16 mouse cellular contexts compared by ENCODE assay signal in genomic region chr10:19309681-19310395, GRCm38 (mm10). TPM values are rescaled to one million over a fixed set of nuclear protein-coding genes. Genes with fewer than 3 reads are reported as not detected.
A peak's percentile ranks its signal among the peaks of the same experiment; 100 is the strongest.
DNase-seq lines count a peak whose midpoint lies in the region; ATAC-seq and TF ChIP-seq lines count a peak whose summit lies in the region.
"Had no signal": no experiment of that assay in that cellular context is flagged by ENCODE, and none has a peak within 500 bp of the region (broad histone marks: within the 10 kb centered on the region; RNA-seq: fewer than 3 reads in every experiment).

No protein-coding gene starts in this region.

- DNase-seq in embryo, embryonic 11 days = peak; percentile 68
- peak; percentile 74 for DNase-seq in hindbrain, postnatal 0 days (ENCODE audit: low spot score)
- no peak for DNase-seq in adrenal gland, postnatal 25 days
- DNase-seq in lung, adult 18-20 months = no peak
- DNase-seq: right cerebral cortex, postnatal 14 days had no signal

- H3K9ac ChIP-seq in forebrain, embryonic 12.5 days = no peak overlapping the region
- no peak overlapping the region for H3K9ac ChIP-seq in hindbrain, postnatal 0 days (replicated peaks; ENCODE audit: low read length)
- 0 out of 2 replicates have a peak overlapping the region, but pooled peaks have one; percentile 26 for H3K9ac ChIP-seq in neural tube, embryonic 13.5 days
- no peak overlapping the region for H3K9ac ChIP-seq in kidney, embryonic 14.5 days (ENCODE audit: low read depth, low read length)
- H3K9ac ChIP-seq: embryonic facial prominence, embryonic 13.5 days; heart, embryonic 13.5 days; stomach, embryonic 15.5 days had no signal

- WGBS in forebrain, embryonic 12.5 days = 5% methylated on average over 5 of the region's 5 CpGs
- 14% methylated on average over 5 of the region's 5 CpGs for WGBS in hindbrain, postnatal 0 days
- 12% methylated on average over 5 of the region's 5 CpGs for WGBS in neural tube, embryonic 13.5 days
- WGBS in kidney, embryonic 14.5 days = 38% methylated on average over 5 of the region's 5 CpGs

- H3K27ac ChIP-seq in forebrain, embryonic 12.5 days = peak overlapping the region; percentile 83
- no peak overlapping the region for H3K27ac ChIP-seq in hindbrain, postnatal 0 days
- peak overlapping the region; percentile 49 for H3K27ac ChIP-seq in neural tube, embryonic 13.5 days (replicated peaks)
- H3K27ac ChIP-seq in kidney, embryonic 14.5 days (ENCODE audit: low read depth, low read length) = no peak overlapping the region
- H3K27ac ChIP-seq: embryonic facial prominence, embryonic 13.5 days; heart, embryonic 13.5 days; stomach, embryonic 15.5 days had no signal

- H3K4me2 ChIP-seq in forebrain, embryonic 12.5 days = peak overlapping the region; percentile 40
- H3K4me2 ChIP-seq in hindbrain, postnatal 0 days (ENCODE audit: low read depth, low read length) = 0 out of 2 replicates have a peak overlapping the region, but pooled peaks have one; percentile 18
- peak overlapping the region; percentile 25 for H3K4me2 ChIP-seq in neural tube, embryonic 13.5 days
- no peak overlapping the region for H3K4me2 ChIP-seq in kidney, embryonic 14.5 days (replicated peaks; ENCODE audit: low read depth, low read length)
- H3K4me2 ChIP-seq: embryonic facial prominence, embryonic 13.5 days; heart, embryonic 13.5 days; stomach, embryonic 15.5 days had no signal

- H3K9me3 ChIP-seq in forebrain, embryonic 12.5 days = no peaks in the 10 kb centered on the region
- H3K9me3 ChIP-seq in hindbrain, postnatal 0 days (ENCODE audit: low read length) = no peaks in the 10 kb centered on the region
- no peaks in the 10 kb centered on the region for H3K9me3 ChIP-seq in neural tube, embryonic 13.5 days
- no peaks in the 10 kb centered on the region for H3K9me3 ChIP-seq in kidney, embryonic 14.5 days (ENCODE audit: control insufficient read depth, low read length)
- H3K9me3 ChIP-seq: embryonic facial prominence, embryonic 13.5 days; heart, embryonic 13.5 days; stomach, embryonic 15.5 days had no signal

- peak; percentile 44 for TF ChIP-seq CTCF in hindbrain, postnatal 0 days (IDR thresholded peaks at IDR 0.05; ENCODE audit: low read depth)

- peaks cover 21% of the 10 kb centered on the region for H3K4me1 ChIP-seq in forebrain, embryonic 12.5 days
- H3K4me1 ChIP-seq in hindbrain, postnatal 0 days (ENCODE audit: insufficient read depth, low read length) = no peaks in the 10 kb centered on the region
- H3K4me1 ChIP-seq in neural tube, embryonic 13.5 days (replicated peaks) = peaks cover 11% of the 10 kb centered on the region
- no peaks in the 10 kb centered on the region for H3K4me1 ChIP-seq in kidney, embryonic 14.5 days (ENCODE audit: control insufficient read depth, insufficient read depth, low read length)
- H3K4me1 ChIP-seq: embryonic facial prominence, embryonic 13.5 days; heart, embryonic 13.5 days; stomach, embryonic 15.5 days had no signal

- H3K27me3 ChIP-seq in forebrain, embryonic 12.5 days = peaks cover 14% of the 10 kb centered on the region; the same call in 1 of the 2 replicates
- no peaks in the 10 kb centered on the region for H3K27me3 ChIP-seq in hindbrain, postnatal 0 days (ENCODE audit: insufficient read depth, low read length)
- H3K27me3 ChIP-seq in neural tube, embryonic 13.5 days = peaks cover 89% of the 10 kb centered on the region
- no peaks in the 10 kb centered on the region for H3K27me3 ChIP-seq in kidney, embryonic 14.5 days (ENCODE audit: control insufficient read depth, insufficient read depth, low read length)
- H3K27me3 ChIP-seq: embryonic facial prominence, embryonic 13.5 days; heart, embryonic 13.5 days; stomach, embryonic 15.5 days had no signal

- H3K36me3 ChIP-seq in forebrain, embryonic 12.5 days (replicated peaks) = no peaks in the 10 kb centered on the region
- H3K36me3 ChIP-seq in hindbrain, postnatal 0 days (ENCODE audit: insufficient read depth, low read length) = no peaks in the 10 kb centered on the region
- no peaks in the 10 kb centered on the region for H3K36me3 ChIP-seq in neural tube, embryonic 13.5 days
- H3K36me3 ChIP-seq in kidney, embryonic 14.5 days (ENCODE audit: control insufficient read depth, insufficient read depth, low read length) = no peaks in the 10 kb centered on the region
- H3K36me3 ChIP-seq: embryonic facial prominence, embryonic 13.5 days; heart, embryonic 13.5 days; stomach, embryonic 15.5 days had no signal

- peak; percentile 100 for ATAC-seq in forebrain, embryonic 12.5 days (ENCODE audit: low FRiP score)
- peak; percentile 94 for ATAC-seq in hindbrain, postnatal 0 days
- ATAC-seq in neural tube, embryonic 13.5 days (ENCODE audit: low read depth) = peak; percentile 99
- ATAC-seq in kidney, embryonic 14.5 days (ENCODE audit: low FRiP score, low TSS enrichment) = no peak

- H3K4me3 ChIP-seq in forebrain, embryonic 12.5 days (replicated peaks) = no peak overlapping the region
- no peak overlapping the region for H3K4me3 ChIP-seq in hindbrain, postnatal 0 days (ENCODE audit: low read length)
- no peak overlapping the region for H3K4me3 ChIP-seq in neural tube, embryonic 13.5 days
- H3K4me3 ChIP-seq in kidney, embryonic 14.5 days (ENCODE audit: low read length) = no peak overlapping the region
- H3K4me3 ChIP-seq: embryonic facial prominence, embryonic 13.5 days; heart, embryonic 13.5 days; stomach, embryonic 15.5 days had no signal

RNA-seq across cellular contexts. Expression of gene Olig3, which starts 46.5 kb away (rescaled TPM):
- polyA plus RNA-seq in forebrain, embryonic 12.5 days (2016; fragmentation: Nextera tagmentation; extraction: Ambion mirVana) = 34.1 and 34.3 TPM in 2 replicates
- total RNA-seq in hindbrain, postnatal 0 days (2014; rRNA removed) = 1.3 TPM in 1 of 2 replicates, not detected in the other
- polyA plus RNA-seq in hindbrain, postnatal 0 days (2015; fragmentation: Nextera tagmentation; extraction: Ambion mirVana) = 1.8 and 1.9 TPM in 2 replicates
- 21.5 and 26.3 TPM in 2 replicates for polyA plus RNA-seq in neural tube, embryonic 13.5 days (2015; fragmentation: Nextera tagmentation; extraction: Ambion mirVana)
- total RNA-seq in adrenal gland, postnatal 25 days (2021) = not detected in 2 replicates
- polyA plus RNA-seq in kidney, embryonic 14.5 days (2014; fragmentation: Nextera tagmentation; extraction: Ambion mirVana) = not detected in 2 replicates
- total RNA-seq: gastrocnemius, adult 18-20 months; left cerebral cortex, postnatal 14 days had no signal
- polyA plus RNA-seq: heart, embryonic 13.5 days; intestine, embryonic 14.5 days; large intestine, adult 2 months; liver, embryonic 16.5 days had no signal

Comparison
In these comparisons a context has a peak if more than half of its experiments do, and no peak if none do; other contexts are left out.
1. DNase-seq: peak in embryo, embryonic 11 days (single experiment) and hindbrain, postnatal 0 days (single experiment); none in adrenal gland, postnatal 25 days (single experiment) and lung, adult 18-20 months (0 of 2).
2. H3K27ac ChIP-seq: peak in forebrain, embryonic 12.5 days (single experiment) and neural tube, embryonic 13.5 days (single experiment); none in hindbrain, postnatal 0 days (single experiment) and kidney, embryonic 14.5 days (single experiment).